In the genomic region with DNA sequence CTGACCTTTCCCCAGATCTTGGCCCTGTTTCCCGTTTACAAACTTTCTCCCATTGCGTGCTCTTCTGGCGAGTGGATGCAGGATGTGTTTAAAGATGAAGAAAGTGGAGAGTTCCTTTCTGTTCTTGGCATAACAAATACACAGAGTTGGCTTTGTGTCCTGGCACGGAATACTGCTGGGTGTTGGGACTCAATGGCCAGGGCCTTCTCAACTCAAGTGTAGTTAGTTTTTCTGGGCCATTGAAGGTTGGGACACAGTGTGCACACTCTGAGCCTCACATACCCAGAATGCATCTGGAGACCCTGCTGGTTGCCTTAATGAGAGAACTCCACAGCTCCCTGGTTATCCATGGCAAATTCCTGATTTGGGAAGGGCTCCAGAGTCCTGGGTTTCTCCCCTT, we compare ENCODE assay signal across 18 mouse cellular contexts. TPM values are rescaled to one million over a fixed set of nuclear protein-coding genes. Genes with fewer than 3 reads are reported as not detected.
A peak's percentile ranks its signal among the peaks of the same experiment; 100 is the strongest.
DNase-seq lines count a peak whose midpoint lies in the region; TF ChIP-seq lines count a peak whose summit lies in the region.
"Had no signal": no experiment of that assay in that cellular context is flagged by ENCODE, and none has a peak within 500 bp of the region (broad histone marks: within the 10 kb centered on the region; RNA-seq: fewer than 3 reads in every experiment).

No protein-coding gene starts in this region.

- H3K27me3 ChIP-seq in kidney, adult 2 months (replicated peaks; ENCODE audit: control insufficient read depth, insufficient read depth, low read length): no peaks in the 10 kb centered on the region
- H3K27me3 ChIP-seq: hindbrain, embryonic 12.5 days; limb, embryonic 12.5 days had no signal

- no peak for TF ChIP-seq POLR2A in kidney, adult 2 months (IDR thresholded peaks at IDR 0.05; ENCODE audit: low read depth, low read length)

- no peak overlapping the region for H3K27ac ChIP-seq in kidney, adult 2 months (ENCODE audit: insufficient read depth, low read depth, low read length)
- H3K27ac ChIP-seq: embryonic facial prominence, embryonic 10.5 days; hindbrain, embryonic 12.5 days; limb, embryonic 12.5 days; midbrain, embryonic 10.5 days had no signal

- H3K4me1 ChIP-seq in kidney, adult 2 months (ENCODE audit: control insufficient read depth, insufficient read depth, low read length): no peaks in the 10 kb centered on the region
- H3K4me1 ChIP-seq: hindbrain, embryonic 12.5 days had no signal

- no peak overlapping the region for H3K4me3 ChIP-seq in kidney, adult 2 months (ENCODE audit: insufficient read depth, low read depth, low read length)
- H3K4me3 ChIP-seq: embryonic facial prominence, embryonic 10.5 days; hindbrain, embryonic 12.5 days; limb, embryonic 12.5 days; midbrain, embryonic 10.5 days had no signal

- no peaks in the 10 kb centered on the region for H3K36me3 ChIP-seq in kidney, adult 2 months (ENCODE audit: control insufficient read depth, insufficient read depth, low read length)
- H3K36me3 ChIP-seq: embryonic facial prominence, embryonic 10.5 days; hindbrain, embryonic 12.5 days; limb, embryonic 12.5 days; midbrain, embryonic 10.5 days had no signal

- 69% methylated on average over 4 of the region's 4 CpGs for WGBS in kidney, adult 2 months

- DNase-seq in cerebellum, postnatal 10 days: peak; percentile 51 to 63
- DNase-seq in cerebellum, postnatal 25 days: no peak
- DNase-seq in testis, postnatal 14 days (ENCODE audit: low spot score): peak; percentile 23
- no peak for DNase-seq in testis, postnatal 10 days (ENCODE audit: low spot score)
- DNase-seq in heart, postnatal 4 days: peak; percentile 33
- no peak for DNase-seq in Muller cell, postnatal 12 days (ENCODE audit: inconsistent ontology term)
- no peak for DNase-seq in kidney, adult 2 months
- DNase-seq in spleen, postnatal 4 days (ENCODE audit: low spot score in 2 of 2): no peak
- DNase-seq: cerebellum, adult 9-10 months; forebrain, postnatal 0 days; kidney, postnatal 25 days; layer of hippocampus, postnatal 36 days; right cerebral cortex, postnatal 14 days; thymus, postnatal 25 days had no signal

- no peak for TF ChIP-seq CTCF in kidney, adult 2 months (conservative IDR thresholded peaks at IDR 0.05; ENCODE audit: insufficient read depth, insufficient read length, low read depth, low read length)

RNA-seq across cellular contexts. Expression of a gene that starts 50.7 kb away (rescaled TPM):
- total RNA-seq in heart, postnatal 4 days (2021): 1 to 10 TPM; 6.2 to 6.8 TPM
- 1.3 and 1.4 TPM in 2 replicates for polyA plus RNA-seq in kidney, adult 2 months (2012; rRNA removed)

RNA-seq across cellular contexts. Expression of a gene that starts 54.2 kb away (rescaled TPM):
- 1 to 10 TPM in 1 of 2 experiments, under 1 TPM in 1; 0.77 to 1.4 TPM for total RNA-seq in heart, postnatal 4 days (2021)
- 0.28 and 0.64 TPM in 2 replicates for polyA plus RNA-seq in kidney, adult 2 months (2012; rRNA removed)
- polyA plus RNA-seq: midbrain, embryonic 10.5 days had no signal

Comparison
In these comparisons a context has a peak if more than half of its experiments do, and no peak if none do; other contexts are left out.
1. DNase-seq: peak in cerebellum, postnatal 10 days (2 of 2), testis, postnatal 14 days (single experiment) and heart, postnatal 4 days (single experiment); none in cerebellum, postnatal 25 days (0 of 2), testis, postnatal 10 days (single experiment), Muller cell, postnatal 12 days (single experiment), kidney, adult 2 months (single experiment) and spleen, postnatal 4 days (0 of 2).